Mouse (Mus musculus): ENCODE measurements around the gene Smc1b. TPM values are rescaled to one million over a fixed set of nuclear protein-coding genes. Genes with fewer than 3 reads are reported as not detected.

Smc1b gene
- polyA plus RNA-seq, 1 experiment from 2014 or later = 0.34 TPM

- Histone ChIP-seq H3K27me3 (ENCODE audit: control insufficient read depth, insufficient read depth, low read length) (no peaks in the 10 kb centered on the region), H3K36me3 (ENCODE audit: control insufficient read depth, insufficient read depth, low read length) (no peaks in the 10 kb centered on the region), H3K4me2 (no peak overlapping the region), H3K9ac (ENCODE audit: low read length) (no peak overlapping the region), H3K4me1 (ENCODE audit: control insufficient read depth, insufficient read depth, low read length) (no peaks in the 10 kb centered on the region), H3K4me3 (ENCODE audit: low read depth, low read length) (no peak overlapping the region), H3K9me3 (ENCODE audit: control insufficient read depth, low read length) (no peaks in the 10 kb centered on the region), H3K27ac (ENCODE audit: low read depth, low read length) (no peak overlapping the region)
- WGBS = 96% methylated on average over 1 of the region's 1 CpGs
- DNase-seq (ENCODE audit: low spot score, missing footprints) (peak; percentile 35), ATAC-seq (ENCODE audit: low FRiP score) (no peak)
These were observed 12.0 kb upstream of the Smc1b start for GRCm38 (mm10) chr15:85143747-85144146.

GRCm38 (mm10) chr15:85143161-85143560 is 11.4 kb upstream of the Smc1b start:
- H3K9me3 ChIP-seq (ENCODE audit: control insufficient read depth, low read length) = no peaks in the 10 kb centered on the region
- H3K27me3 ChIP-seq (ENCODE audit: control insufficient read depth, insufficient read depth, low read length) = no peaks in the 10 kb centered on the region
- WGBS = 92% methylated on average over 11 of the region's 11 CpGs
- H3K4me3 ChIP-seq (ENCODE audit: low read depth, low read length) = no peak overlapping the region
- H3K27ac ChIP-seq (ENCODE audit: low read depth, low read length) = no peak overlapping the region
- DNase-seq (ENCODE audit: low spot score, missing footprints) = no peak
- no peak overlapping the region for H3K4me2 ChIP-seq
- no peaks in the 10 kb centered on the region for H3K36me3 ChIP-seq (ENCODE audit: control insufficient read depth, insufficient read depth, low read length)
- ATAC-seq (ENCODE audit: low FRiP score) = no peak
- H3K9ac ChIP-seq (ENCODE audit: low read length) = no peak overlapping the region
- no peaks in the 10 kb centered on the region for H3K4me1 ChIP-seq (ENCODE audit: control insufficient read depth, insufficient read depth, low read length)

GRCm38 (mm10) chr15:85142441-85142840 is 10.7 kb upstream of the Smc1b start:
- H3K4me1 ChIP-seq (ENCODE audit: control insufficient read depth, insufficient read depth, low read length) = no peaks in the 10 kb centered on the region
- H3K9ac ChIP-seq (ENCODE audit: low read length) = no peak overlapping the region
- ATAC-seq (ENCODE audit: low FRiP score) = no peak
- no peaks in the 10 kb centered on the region for H3K36me3 ChIP-seq (ENCODE audit: control insufficient read depth, insufficient read depth, low read length)
- no peaks in the 10 kb centered on the region for H3K9me3 ChIP-seq (ENCODE audit: control insufficient read depth, low read length)
- DNase-seq (ENCODE audit: low spot score, missing footprints) = peak; percentile 17
- no peaks in the 10 kb centered on the region for H3K27me3 ChIP-seq (ENCODE audit: control insufficient read depth, insufficient read depth, low read length)
- H3K4me3 ChIP-seq (ENCODE audit: low read depth, low read length) = no peak overlapping the region
- H3K4me2 ChIP-seq = no peak overlapping the region
- 74% methylated on average over 2 of the region's 2 CpGs for WGBS
- H3K27ac ChIP-seq (ENCODE audit: low read depth, low read length) = no peak overlapping the region

- Histone ChIP-seq H3K4me1 (ENCODE audit: control insufficient read depth, insufficient read depth, low read length) (no peaks in the 10 kb centered on the region), H3K36me3 (ENCODE audit: control insufficient read depth, insufficient read depth, low read length) (no peaks in the 10 kb centered on the region), H3K4me2 (no peak overlapping the region), H3K27me3 (ENCODE audit: control insufficient read depth, insufficient read depth, low read length) (no peaks in the 10 kb centered on the region), H3K9ac (ENCODE audit: low read length) (no peak overlapping the region), H3K4me3 (ENCODE audit: low read depth, low read length) (no peak overlapping the region), H3K9me3 (ENCODE audit: control insufficient read depth, low read length) (no peaks in the 10 kb centered on the region), H3K27ac (ENCODE audit: low read depth, low read length) (no peak overlapping the region)
- DNase-seq (ENCODE audit: low spot score, missing footprints) = peak; percentile 51
- 92% methylated on average over 10 of the region's 10 CpGs for WGBS
- ATAC-seq (ENCODE audit: low FRiP score) = no peak
These were observed 9.5 kb upstream of the Smc1b start for GRCm38 (mm10) chr15:85141290-85141689.

- no peak for ATAC-seq (ENCODE audit: low FRiP score)
- H3K9me3 ChIP-seq (ENCODE audit: control insufficient read depth, low read length) = no peaks in the 10 kb centered on the region
- no peak overlapping the region for H3K4me3 ChIP-seq (ENCODE audit: low read depth, low read length)
- no peak overlapping the region for H3K27ac ChIP-seq (ENCODE audit: low read depth, low read length)
- peaks cover 8% of the 10 kb centered on the region for H3K27me3 ChIP-seq (ENCODE audit: control insufficient read depth, insufficient read depth, low read length)
- 43% methylated on average over 9 of the region's 9 CpGs for WGBS
- peak; percentile 41 for DNase-seq (ENCODE audit: low spot score, missing footprints)
- H3K4me1 ChIP-seq (ENCODE audit: control insufficient read depth, insufficient read depth, low read length) = 0 out of 2 replicates have a peak, but pooled peaks cover 5% of the 10 kb centered on the region
- no peaks in the 10 kb centered on the region for H3K36me3 ChIP-seq (ENCODE audit: control insufficient read depth, insufficient read depth, low read length)
- H3K9ac ChIP-seq (ENCODE audit: low read length) = no peak overlapping the region
- H3K4me2 ChIP-seq = no peak overlapping the region
These were observed 3.4 kb upstream of the Smc1b start for GRCm38 (mm10) chr15:85135143-85135542.

- 0 out of 2 replicates have a peak, but pooled peaks cover 5% of the 10 kb centered on the region for H3K4me1 ChIP-seq (ENCODE audit: control insufficient read depth, insufficient read depth, low read length)
- DNase-seq (ENCODE audit: low spot score, missing footprints) (no peak), ATAC-seq (ENCODE audit: low FRiP score) (no peak)
- 21% methylated on average over 10 of the region's 10 CpGs for WGBS
- H3K4me2 ChIP-seq = peak overlapping the region; percentile 56
- peak overlapping the region; percentile 20 for H3K4me3 ChIP-seq (ENCODE audit: low read depth, low read length)
- peak overlapping the region; percentile 35 for H3K9ac ChIP-seq (ENCODE audit: low read length)
- H3K27me3 ChIP-seq (ENCODE audit: control insufficient read depth, insufficient read depth, low read length) = peaks cover 8% of the 10 kb centered on the region
- no peak overlapping the region for H3K27ac ChIP-seq (ENCODE audit: low read depth, low read length)
- no peaks in the 10 kb centered on the region for H3K36me3 ChIP-seq (ENCODE audit: control insufficient read depth, insufficient read depth, low read length)
- H3K9me3 ChIP-seq (ENCODE audit: control insufficient read depth, low read length) = no peaks in the 10 kb centered on the region
These were observed 393 bp upstream of the Smc1b start for GRCm38 (mm10) chr15:85132193-85132520.

GRCm38 (mm10) chr15:85085641-85086040 is 46.1 kb downstream of the Smc1b start:
- no peaks in the 10 kb centered on the region for H3K36me3 ChIP-seq (ENCODE audit: control insufficient read depth, insufficient read depth, low read length)
- no peaks in the 10 kb centered on the region for H3K27me3 ChIP-seq (ENCODE audit: control insufficient read depth, insufficient read depth, low read length)
- no peak overlapping the region for H3K4me3 ChIP-seq (ENCODE audit: low read depth, low read length)
- H3K4me1 ChIP-seq (ENCODE audit: control insufficient read depth, insufficient read depth, low read length) = no peaks in the 10 kb centered on the region
- no peak overlapping the region for H3K9ac ChIP-seq (ENCODE audit: low read length)
- 73% methylated on average over 1 of the region's 1 CpGs for WGBS
- ATAC-seq (ENCODE audit: low FRiP score) (no peak), DNase-seq (ENCODE audit: low spot score, missing footprints) (no peak)
- H3K9me3 ChIP-seq (ENCODE audit: control insufficient read depth, low read length) = no peaks in the 10 kb centered on the region
- no peak overlapping the region for H3K4me2 ChIP-seq
- no peak overlapping the region for H3K27ac ChIP-seq (ENCODE audit: low read depth, low read length)

- Histone ChIP-seq H3K36me3 (ENCODE audit: control insufficient read depth, insufficient read depth, low read length) (no peaks in the 10 kb centered on the region), H3K9ac (ENCODE audit: low read length) (no peak overlapping the region), H3K27ac (ENCODE audit: low read depth, low read length) (no peak overlapping the region), H3K9me3 (ENCODE audit: control insufficient read depth, low read length) (no peaks in the 10 kb centered on the region), H3K4me1 (ENCODE audit: control insufficient read depth, insufficient read depth, low read length) (no peaks in the 10 kb centered on the region), H3K27me3 (ENCODE audit: control insufficient read depth, insufficient read depth, low read length) (no peaks in the 10 kb centered on the region), H3K4me2 (no peak overlapping the region), H3K4me3 (ENCODE audit: low read depth, low read length) (no peak overlapping the region)
- 87% methylated on average over 2 of the region's 2 CpGs for WGBS
- ATAC-seq (ENCODE audit: low FRiP score) = no peak
- no peak for DNase-seq (ENCODE audit: low spot score, missing footprints)
These were observed 59.1 kb downstream of the Smc1b start for GRCm38 (mm10) chr15:85072651-85073050.

- H3K9me3 ChIP-seq (ENCODE audit: control insufficient read depth, low read length) = no peaks in the 10 kb centered on the region
- H3K4me2 ChIP-seq = no peak overlapping the region
- no peaks in the 10 kb centered on the region for H3K27me3 ChIP-seq (ENCODE audit: control insufficient read depth, insufficient read depth, low read length)
- H3K9ac ChIP-seq (ENCODE audit: low read length) = no peak overlapping the region
- ATAC-seq (ENCODE audit: low FRiP score) (no peak), DNase-seq (ENCODE audit: low spot score, missing footprints) (no peak)
- H3K27ac ChIP-seq (ENCODE audit: low read depth, low read length) = no peak overlapping the region
- WGBS = 34% methylated on average over 2 of the region's 2 CpGs
- no peak overlapping the region for H3K4me3 ChIP-seq (ENCODE audit: low read depth, low read length)
- no peaks in the 10 kb centered on the region for H3K36me3 ChIP-seq (ENCODE audit: control insufficient read depth, insufficient read depth, low read length)
- no peaks in the 10 kb centered on the region for H3K4me1 ChIP-seq (ENCODE audit: control insufficient read depth, insufficient read depth, low read length)
These were observed 61.2 kb downstream of the Smc1b start for GRCm38 (mm10) chr15:85070561-85070960.

GRCm38 (mm10) chr15:85063421-85063820 is 68.3 kb downstream of the Smc1b start:
- Histone ChIP-seq H3K27ac (ENCODE audit: low read depth, low read length) (no peak overlapping the region), H3K27me3 (ENCODE audit: control insufficient read depth, insufficient read depth, low read length) (no peaks in the 10 kb centered on the region), H3K4me2 (no peak overlapping the region), H3K9ac (ENCODE audit: low read length) (no peak overlapping the region), H3K4me3 (ENCODE audit: low read depth, low read length) (no peak overlapping the region), H3K4me1 (ENCODE audit: control insufficient read depth, insufficient read depth, low read length) (no peaks in the 10 kb centered on the region), H3K36me3 (ENCODE audit: control insufficient read depth, insufficient read depth, low read length) (no peaks in the 10 kb centered on the region), H3K9me3 (ENCODE audit: control insufficient read depth, low read length) (no peaks in the 10 kb centered on the region)
- DNase-seq (ENCODE audit: low spot score, missing footprints) (no peak), ATAC-seq (ENCODE audit: low FRiP score) (no peak)
- 92% methylated on average over 2 of the region's 2 CpGs for WGBS

Measured in midbrain, embryonic 11.5 days (tissue).